Mouse (Mus musculus): ENCODE data around the gene Sh3bgr. TPM values are rescaled to one million over a fixed set of nuclear protein-coding genes. Genes with fewer than 3 reads are reported as not detected.

Gene Sh3bgr
- total and polyA plus RNA-seq, 2 experiments from 2014 or later = 2.4 to 6.8 TPM

GRCm38 (mm10) chr16:96258429-96258828 lies 58.2 kb downstream of the Sh3bgr start:
- Histone ChIP-seq H3K4me1 (ENCODE audit: insufficient read depth, low read length) (no peaks in the 10 kb centered on the region), H3K9ac (replicated peaks; ENCODE audit: low read length, poor library complexity, severe bottlenecking) (no peak overlapping the region), H3K36me3 (ENCODE audit: insufficient read depth, low read length) (no peaks in the 10 kb centered on the region), H3K4me2 (ENCODE audit: low read depth, low read length, poor library complexity, severe bottlenecking) (no peak overlapping the region), H3K27ac (ENCODE audit: low read depth, low read length) (no peak overlapping the region), H3K9me3 (ENCODE audit: low read length) (no peaks in the 10 kb centered on the region), H3K27me3 (ENCODE audit: insufficient read depth, low read length) (no peaks in the 10 kb centered on the region), H3K4me3 (ENCODE audit: low read depth, low read length) (no peak overlapping the region)
- DNase-seq (ENCODE audit: low spot score) (no peak), ATAC-seq (ENCODE audit: low FRiP score) (no peak)
- no peak for TF ChIP-seq CTCF (IDR thresholded peaks at IDR 0.05)
- 91% methylated on average over 8 of the region's 8 CpGs for WGBS

GRCm38 (mm10) chr16:96271736-96272135 lies 71.5 kb downstream of the Sh3bgr start:
- 89% methylated on average over 2 of the region's 2 CpGs for WGBS
- Histone ChIP-seq H3K27ac (ENCODE audit: low read depth, low read length) (no peak overlapping the region), H3K9me3 (ENCODE audit: low read length) (no peaks in the 10 kb centered on the region), H3K36me3 (ENCODE audit: insufficient read depth, low read length) (no peaks in the 10 kb centered on the region), H3K4me3 (ENCODE audit: low read depth, low read length) (no peak overlapping the region), H3K4me1 (ENCODE audit: insufficient read depth, low read length) (no peaks in the 10 kb centered on the region), H3K27me3 (ENCODE audit: insufficient read depth, low read length) (no peaks in the 10 kb centered on the region), H3K4me2 (ENCODE audit: low read depth, low read length, poor library complexity, severe bottlenecking) (no peak overlapping the region), H3K9ac (replicated peaks; ENCODE audit: low read length, poor library complexity, severe bottlenecking) (no peak overlapping the region)
- no peak for DNase-seq (ENCODE audit: low spot score)
- no peak for TF ChIP-seq CTCF (IDR thresholded peaks at IDR 0.05)
- ATAC-seq (ENCODE audit: low FRiP score) = no peak

GRCm38 (mm10) chr16:96272929-96273619 lies 72.8 kb downstream of the Sh3bgr start:
- H3K4me3 ChIP-seq (ENCODE audit: low read depth, low read length) = no peak overlapping the region
- H3K27ac ChIP-seq (ENCODE audit: low read depth, low read length) = no peak overlapping the region
- no peak for TF ChIP-seq CTCF (IDR thresholded peaks at IDR 0.05)
- peak; percentile 45 for DNase-seq (ENCODE audit: low spot score)
- no peaks in the 10 kb centered on the region for H3K4me1 ChIP-seq (ENCODE audit: insufficient read depth, low read length)
- H3K27me3 ChIP-seq (ENCODE audit: insufficient read depth, low read length) = no peaks in the 10 kb centered on the region
- no peak for ATAC-seq (ENCODE audit: low FRiP score)
- no peaks in the 10 kb centered on the region for H3K36me3 ChIP-seq (ENCODE audit: insufficient read depth, low read length)
- no peak overlapping the region for H3K9ac ChIP-seq (replicated peaks; ENCODE audit: low read length, poor library complexity, severe bottlenecking)
- H3K9me3 ChIP-seq (ENCODE audit: low read length) = no peaks in the 10 kb centered on the region
- no peak overlapping the region for H3K4me2 ChIP-seq (ENCODE audit: low read depth, low read length, poor library complexity, severe bottlenecking)
- WGBS = 59% methylated on average over 14 of the region's 14 CpGs

- WGBS = 80% methylated on average over 3 of the region's 3 CpGs
- Histone ChIP-seq H3K9me3 (ENCODE audit: low read length) (no peaks in the 10 kb centered on the region), H3K27ac (ENCODE audit: low read depth, low read length) (no peak overlapping the region), H3K36me3 (ENCODE audit: insufficient read depth, low read length) (no peaks in the 10 kb centered on the region), H3K4me1 (ENCODE audit: insufficient read depth, low read length) (0 out of 2 replicates have a peak, but pooled peaks cover 4% of the 10 kb centered on the region), H3K27me3 (ENCODE audit: insufficient read depth, low read length) (no peaks in the 10 kb centered on the region), H3K4me3 (ENCODE audit: low read depth, low read length) (no peak overlapping the region), H3K4me2 (ENCODE audit: low read depth, low read length, poor library complexity, severe bottlenecking) (no peak overlapping the region), H3K9ac (replicated peaks; ENCODE audit: low read length, poor library complexity, severe bottlenecking) (no peak overlapping the region)
- DNase-seq (ENCODE audit: low spot score) = no peak
- no peak for ATAC-seq (ENCODE audit: low FRiP score)
- TF ChIP-seq CTCF (IDR thresholded peaks at IDR 0.05) = no peak
Measured at GRCm38 (mm10) chr16:96276596-96276995, 76.3 kb downstream of the Sh3bgr start.

Other genes with a start within 250 kb of the Sh3bgr start
- 25.4 and 27.3 TPM in 2 replicates for gene Psmg1, start 209.5 kb upstream of the Sh3bgr start, total RNA-seq (2014; rRNA removed)
- gene Psmg1, start 209.5 kb upstream of the Sh3bgr start, polyA plus RNA-seq (2015; fragmentation: Nextera tagmentation; extraction: Ambion mirVana) = 50.9 and 53.7 TPM in 2 replicates
- gene Brwd1, start 117.9 kb upstream of the Sh3bgr start, total RNA-seq (2014; rRNA removed) = 151 and 186 TPM in 2 replicates
- gene Brwd1, start 117.9 kb upstream of the Sh3bgr start, polyA plus RNA-seq (2015; fragmentation: Nextera tagmentation; extraction: Ambion mirVana) = 169 and 173 TPM in 2 replicates
- 106 and 119 TPM in 2 replicates for gene Hmgn1, start 72.7 kb upstream of the Sh3bgr start, total RNA-seq (2014; rRNA removed)
- gene Hmgn1, start 72.7 kb upstream of the Sh3bgr start, polyA plus RNA-seq (2015; fragmentation: Nextera tagmentation; extraction: Ambion mirVana) = 184 and 202 TPM in 2 replicates
- gene Wrb, start 55.0 kb upstream of the Sh3bgr start, total RNA-seq (2014; rRNA removed) = 190 and 218 TPM in 2 replicates
- 212 and 228 TPM in 2 replicates for gene Wrb, start 55.0 kb upstream of the Sh3bgr start, polyA plus RNA-seq (2015; fragmentation: Nextera tagmentation; extraction: Ambion mirVana)
- 2.7 and 3.0 TPM in 2 replicates for gene Lca5l, start 8.2 kb upstream of the Sh3bgr start, total RNA-seq (2014; rRNA removed)
- gene Lca5l, start 8.2 kb upstream of the Sh3bgr start, polyA plus RNA-seq (2015; fragmentation: Nextera tagmentation; extraction: Ambion mirVana) = 2.3 and 2.4 TPM in 2 replicates
- 9.0 and 12.1 TPM in 2 replicates for gene B3galt5, start 35.4 kb downstream of the Sh3bgr start, total RNA-seq (2014; rRNA removed)
- gene B3galt5, start 35.4 kb downstream of the Sh3bgr start, polyA plus RNA-seq (2015; fragmentation: Nextera tagmentation; extraction: Ambion mirVana) = 5.9 and 6.1 TPM in 2 replicates
- not detected in 2 replicates for gene Itgb2l, start 243.2 kb downstream of the Sh3bgr start, total RNA-seq (2014; rRNA removed)
- 0.53 TPM in 1 of 2 replicates, not detected in the other for gene Itgb2l, start 243.2 kb downstream of the Sh3bgr start, polyA plus RNA-seq (2015; fragmentation: Nextera tagmentation; extraction: Ambion mirVana)

Data from midbrain, postnatal 0 days (tissue).